Mouse (Mus musculus) midbrain, embryonic 12.5 days (tissue): ENCODE data around the gene Rtl8c. TPM values are rescaled to one million over a fixed set of nuclear protein-coding genes. Genes with fewer than 3 reads are reported as not detected.
"Not testable (repeated sequence)": the region's sequence is repeated elsewhere in the genome, so short reads cannot be mapped to it uniquely, and the experiment has no call there.

Source experiments
- ATAC-seq: fragments of 200-750 bp; cut with Nextera tagmentation; 2 replicates; pipeline ENCODE4 v1.8.0; 2017; ENCODE audit warnings: low read depth, moderate TSS enrichment, moderate library complexity; ENCODE audit not compliant: low FRiP score
- H3K27ac ChIP-seq: fragments of 300-500 bp; sonication (generic); replicated peaks from 2 replicates; pipeline ENCODE4 v1.5.1; 2016; ENCODE audit warnings: mild to moderate bottlenecking
- H3K27me3 ChIP-seq: fragments of 300-500 bp; sonication (generic); 2 replicates; pipeline ENCODE4 v1.6.1; 2016; ENCODE audit warnings: mild to moderate bottlenecking
- H3K36me3 ChIP-seq: fragments of 300-500 bp; sonication (generic); 2 replicates; pipeline ENCODE4 v1.6.1; 2016
- H3K4me1 ChIP-seq: fragments of 300-500 bp; sonication (generic); 2 replicates; pipeline ENCODE4 v1.6.1; 2016
- H3K4me2 ChIP-seq: fragments of 300-500 bp; sonication (generic); replicated peaks from 2 replicates; pipeline ENCODE4 v1.6.1; 2016; ENCODE audit warnings: mild to moderate bottlenecking, moderate library complexity
- H3K4me3 ChIP-seq: fragments of 300-500 bp; sonication (generic); 2 replicates; pipeline ENCODE4 v1.5.1; 2016; ENCODE audit warnings: mild to moderate bottlenecking
- H3K9ac ChIP-seq: fragments of 300-500 bp; sonication (generic); replicated peaks from 2 replicates; pipeline ENCODE4 v1.6.1; 2016; ENCODE audit warnings: mild to moderate bottlenecking, moderate library complexity
- H3K9me3 ChIP-seq: fragments of 300-500 bp; sonication (generic); 2 replicates; pipeline ENCODE4 v1.6.1; 2016; ENCODE audit warnings: mild to moderate bottlenecking
- WGBS: fragments of 180-500 bp; shearing (Covaris S2); methylation state at CpG from one replicate; pipeline ENCODE4 v1.1.7; 2016; 5-methylcytosine and 5-hydroxymethylcytosine counted together
- polyA plus RNA-seq: library from polyadenylated mRNA; unstranded; fragments of >200 nt; fragmentation: Nextera tagmentation; extraction: Ambion mirVana; gene quantifications from 2 replicates; pipeline ENCODE4 v1.2.1, GENCODE M21; 2016

The Rtl8c gene
- polyA plus RNA-seq, 1 experiment from 2014 or later, result 78.1 TPM

DNA sequence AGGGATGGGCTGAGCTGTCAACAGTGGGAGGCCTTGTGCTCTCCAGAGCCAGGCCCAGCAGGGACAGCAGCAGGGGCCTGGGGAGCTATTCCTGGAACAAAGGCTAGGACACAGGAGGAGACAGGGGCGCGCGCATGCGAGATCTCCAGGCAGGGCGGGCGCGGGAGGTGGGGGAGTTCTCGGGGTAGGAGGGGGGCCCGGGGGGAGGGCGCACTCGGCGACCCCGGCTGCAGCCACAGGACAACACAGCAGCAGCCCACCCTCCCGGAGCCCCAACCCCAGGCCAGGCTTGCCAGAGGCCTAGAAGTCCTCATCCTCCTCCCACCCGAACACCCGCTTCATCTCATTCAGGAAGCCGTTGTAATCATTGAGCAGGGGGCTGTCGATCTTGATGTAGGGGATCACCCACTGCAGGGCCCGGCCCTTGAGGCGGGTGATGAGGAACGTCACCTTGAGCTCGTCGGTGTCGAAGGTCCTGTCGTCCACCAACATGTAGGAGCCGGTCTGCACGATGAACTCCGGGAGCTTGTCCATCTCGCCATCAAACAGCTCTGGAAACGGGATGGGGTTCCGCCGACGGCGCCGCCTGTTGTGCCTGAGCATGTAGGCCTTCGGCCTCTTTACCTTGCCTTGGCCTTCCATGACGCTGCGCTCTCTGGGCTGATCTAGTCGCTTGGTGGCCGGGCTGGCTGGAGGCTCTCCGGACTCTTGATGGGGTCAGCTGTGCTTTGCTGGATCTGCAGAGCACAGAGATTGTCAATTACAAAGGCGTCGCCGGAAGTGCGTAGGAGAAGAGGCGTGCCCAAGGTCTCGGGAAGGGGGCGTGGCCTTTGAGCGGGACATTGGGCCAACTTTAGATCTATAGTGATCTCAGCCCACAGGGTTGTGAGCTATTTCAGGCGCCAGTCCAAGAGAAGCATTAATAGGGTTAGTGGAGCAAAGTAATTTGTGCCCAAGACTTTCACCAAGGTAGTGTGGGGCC, 35.4 kb downstream of the Rtl8c start, which contains the start of gene Rtl8a:
Gene Rtl8a (minus strand): TSS at position 703 of the 982 bp plus-strand sequence.
- H3K36me3 ChIP-seq, H3K9me3 ChIP-seq, H3K4me1 ChIP-seq, H3K9ac ChIP-seq, H3K27me3 ChIP-seq: not testable (repeated sequence)
- 34% methylated on average over 12 of the region's 50 CpGs for WGBS
- H3K4me2 ChIP-seq, result peak within 1 kb of the TSS; percentile 42
- peak within 1 kb of the TSS; percentile 39; the same call in 1 of the 2 replicates for H3K27ac ChIP-seq
- ATAC-seq, result peak; percentile 95
- peak within 1 kb of the TSS; percentile 34 for H3K4me3 ChIP-seq

DNA sequence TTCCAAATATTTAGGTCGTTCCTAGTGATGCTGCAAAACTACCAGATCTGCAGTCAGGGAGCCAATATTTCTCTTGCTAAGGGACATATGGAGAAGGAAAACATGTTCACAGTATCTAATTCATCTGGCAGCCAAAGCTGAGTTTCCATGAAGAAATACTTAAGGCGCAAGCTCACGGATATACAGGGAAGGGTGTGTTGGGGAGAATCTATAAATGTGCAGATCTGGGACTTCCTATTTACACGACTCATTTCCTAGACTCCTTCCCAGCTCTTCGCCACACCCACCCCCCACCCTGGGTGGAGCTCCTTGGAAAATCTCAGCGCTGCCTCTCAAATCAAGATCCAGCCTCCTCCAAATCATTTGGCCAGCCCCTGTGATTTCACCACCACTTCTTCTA, 38.1 kb downstream of the Rtl8c start:
- 89% methylated on average over 6 of the region's 6 CpGs for WGBS
- ATAC-seq, result no peak
- Histone ChIP-seq H3K9ac (no peak overlapping the region), H3K9me3 (no peaks in the 10 kb centered on the region), H3K4me2 (no peak overlapping the region), H3K4me3 (no peak overlapping the region), H3K27me3 (no peaks in the 10 kb centered on the region), H3K36me3 (no peaks in the 10 kb centered on the region), H3K27ac (no peak overlapping the region), H3K4me1 (no peaks in the 10 kb centered on the region)

DNA sequence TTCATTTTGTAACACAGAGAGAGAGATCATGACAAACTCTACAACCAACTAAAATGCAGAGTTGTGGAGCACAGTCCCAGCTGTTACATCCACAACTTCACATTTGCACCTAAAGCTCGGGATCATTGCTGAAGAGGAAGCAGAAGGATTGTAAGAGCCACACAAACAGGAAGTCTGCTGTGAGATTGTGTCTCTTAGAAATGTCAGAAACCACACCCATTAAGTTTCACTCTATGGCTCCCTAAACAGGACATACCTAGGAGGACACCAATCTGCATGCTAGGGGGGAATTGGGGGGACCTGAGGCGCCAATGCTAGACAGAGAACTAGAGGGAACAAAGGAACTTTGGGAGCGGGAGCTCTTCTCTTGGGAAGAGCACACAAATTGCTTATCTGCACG, 45.1 kb downstream of the Rtl8c start:
- H3K27ac ChIP-seq, ATAC-seq: not testable (repeated sequence)
- 59% methylated on average over 4 of the region's 4 CpGs for WGBS

More for the DNA sequence above, 45.1 kb downstream of the Rtl8c start:
- H3K4me3 ChIP-seq, H3K9ac ChIP-seq, H3K4me2 ChIP-seq, H3K9me3 ChIP-seq, H3K36me3 ChIP-seq, H3K27me3 ChIP-seq, H3K4me1 ChIP-seq: not testable (repeated sequence)

Other genes starting within 250 kb of the Rtl8c start
- gene Mospd1, start 237.5 kb upstream of the Rtl8c start, polyA plus RNA-seq, result 53.4 and 57.3 TPM in 2 replicates
- not detected in 2 replicates for gene Etd, start 173.1 kb upstream of the Rtl8c start, polyA plus RNA-seq
- gene Gm14597, start 947 bp downstream of the Rtl8c start, polyA plus RNA-seq, result not detected in 2 replicates
- gene Rtl8a, start 35.6 kb downstream of the Rtl8c start, polyA plus RNA-seq, result 109 and 113 TPM in 2 replicates
- gene Rtl8b, start 62.4 kb downstream of the Rtl8c start, polyA plus RNA-seq, result 95.3 and 98.2 TPM in 2 replicates
- 0.13 and 0.21 TPM in 2 replicates for gene 4930502E18Rik, start 116.8 kb downstream of the Rtl8c start, polyA plus RNA-seq
- gene 1700013H16Rik, start 149.8 kb downstream of the Rtl8c start, polyA plus RNA-seq, result not detected in 2 replicates
- gene Zfp36l3, start 168.4 kb downstream of the Rtl8c start, polyA plus RNA-seq, result not detected in 2 replicates
- gene Xlr, start 189.7 kb downstream of the Rtl8c start, polyA plus RNA-seq, result 2.4 and 3.3 TPM in 2 replicates